Mouse (Mus musculus) spleen, postnatal 14 days (tissue): ENCODE data around the gene Tmem54.

Source experiments
- DNase-seq, 2 experiments: peaks; one replicate each; pipeline ENCODE4 v3.0.0; 2021 to 2022; ENCODE audit warnings: low spot score in 2 of 2

Tmem54 gene

DNA sequence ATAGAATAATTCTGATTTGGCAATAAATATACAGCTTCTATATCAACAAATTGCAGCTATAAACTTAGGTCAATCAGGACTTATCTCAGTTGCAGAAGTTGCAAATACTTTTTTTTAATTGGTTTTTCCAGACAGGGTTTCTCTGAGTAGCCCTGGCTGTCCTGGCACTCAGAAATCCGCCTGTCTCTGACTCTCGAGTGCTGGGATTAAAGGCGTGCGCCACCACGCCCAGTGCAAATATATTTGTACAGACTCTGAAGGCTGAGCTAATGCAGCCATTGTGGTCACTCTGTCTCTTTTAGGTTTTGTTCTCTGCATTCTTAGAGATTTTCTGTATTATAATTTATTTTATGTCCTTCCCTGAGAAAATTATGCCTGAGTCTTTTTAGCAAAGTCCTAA lies 52.2 kb downstream of the Tmem54 start:
- no peak for DNase-seq

DNA sequence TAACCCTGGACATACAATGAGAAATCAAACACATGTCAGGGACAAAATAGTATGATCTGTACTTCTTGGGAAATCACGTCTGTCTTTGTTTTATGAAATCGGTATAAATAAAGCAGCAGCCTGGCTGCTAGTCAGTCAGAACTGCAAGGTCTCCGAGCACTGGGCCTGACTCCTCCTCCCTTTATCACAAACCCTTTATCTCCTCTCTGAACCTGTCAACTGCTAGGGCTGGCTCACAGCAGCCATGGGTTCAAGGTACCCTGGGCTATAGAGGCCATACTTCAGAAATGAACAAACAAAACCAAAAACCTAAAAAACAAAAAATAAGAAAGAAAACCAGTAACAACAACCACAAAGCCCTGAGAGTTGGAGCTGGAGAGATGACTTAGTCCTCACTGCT lies 53.2 kb downstream of the Tmem54 start:
- no peak for DNase-seq

DNA sequence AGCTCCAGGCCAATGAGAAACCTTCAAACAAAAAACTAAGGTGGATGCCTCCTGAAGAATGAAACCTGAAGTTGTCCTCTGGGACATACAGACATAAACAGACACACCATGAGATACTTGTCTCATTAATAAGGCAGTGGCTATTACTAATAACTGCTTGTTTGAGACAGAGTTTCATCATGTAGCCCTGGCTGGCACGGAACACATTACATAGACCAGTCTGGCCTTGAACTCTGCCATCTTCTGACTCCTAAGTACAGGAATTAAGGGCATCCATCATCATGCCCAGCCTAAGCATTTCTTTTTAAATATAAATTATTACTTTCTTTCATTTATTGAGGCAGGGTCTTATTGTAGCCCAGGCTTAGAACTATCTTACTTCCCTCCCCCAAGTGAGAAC lies 55.7 kb downstream of the Tmem54 start:
- no peak for DNase-seq
